Mouse (Mus musculus): ENCODE measurements at regions not wholly inside any gene's neighbourhood (a gene's known extent, or its start where the extent isn't known, plus 50 kb on each side); places are given as distances from the start of the nearest gene placed in this dataset.

DNA sequence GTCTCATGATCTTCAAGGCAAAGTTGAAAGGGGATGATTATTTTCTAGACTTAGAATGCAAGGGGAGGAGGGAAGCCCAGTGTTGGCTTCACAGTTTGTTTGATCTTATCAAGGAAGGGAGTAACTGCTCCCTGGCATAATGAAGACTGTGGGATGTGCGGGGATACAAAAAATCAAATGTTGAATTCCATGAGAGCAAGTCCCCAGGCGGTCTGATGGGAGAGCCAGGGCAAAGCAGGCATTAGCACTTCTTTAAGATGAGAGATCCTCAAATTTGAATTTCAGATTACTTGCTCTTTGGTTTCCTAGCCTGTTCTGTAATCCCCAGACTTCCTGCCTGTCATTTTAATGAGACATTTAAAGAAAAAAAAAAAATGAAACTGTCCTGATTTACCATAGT lies 525.6 kb upstream of the Man1a start:
- DNase-seq (ENCODE audit: low spot score in 2 of 2): no peak

- DNase-seq (ENCODE audit: low spot score in 2 of 2): no peak
These were observed 518.7 kb upstream of the Man1a start for GRCm38 (mm10) chr10:54595072-54595471.

GRCm38 (mm10) chr10:54558636-54559035 lies 482.2 kb upstream of the Man1a start:
- DNase-seq (ENCODE audit: low spot score in 2 of 2): no peak

GRCm38 (mm10) chr10:54551734-54552397 lies 475.5 kb upstream of the Man1a start:
- peak; percentile 7 to 15 for DNase-seq (ENCODE audit: low spot score in 2 of 2)

DNA sequence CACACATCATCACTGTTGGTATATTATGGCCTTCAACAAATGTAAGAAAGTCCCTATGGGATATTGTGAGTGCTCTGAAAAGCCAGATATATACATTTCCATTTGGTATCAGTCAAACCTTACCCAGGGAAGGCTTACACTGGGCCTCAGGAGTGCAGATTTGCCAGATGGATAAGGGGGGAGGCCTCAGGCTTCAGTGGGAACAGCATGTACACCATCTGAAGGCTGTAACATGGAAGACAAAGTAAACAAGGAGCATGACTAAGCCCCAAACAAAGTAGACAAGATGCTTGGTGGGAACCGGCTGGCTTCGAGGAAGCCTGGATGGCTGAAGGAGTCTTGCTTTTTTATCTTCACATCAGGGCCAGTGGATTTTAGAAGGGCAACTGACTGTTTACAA lies 474.3 kb upstream of the Man1a start:
- no peak for DNase-seq (ENCODE audit: low spot score in 2 of 2)

- no peak for DNase-seq (ENCODE audit: low spot score in 2 of 2)
These were observed 472.6 kb upstream of the Man1a start for GRCm38 (mm10) chr10:54548977-54549376.

DNA sequence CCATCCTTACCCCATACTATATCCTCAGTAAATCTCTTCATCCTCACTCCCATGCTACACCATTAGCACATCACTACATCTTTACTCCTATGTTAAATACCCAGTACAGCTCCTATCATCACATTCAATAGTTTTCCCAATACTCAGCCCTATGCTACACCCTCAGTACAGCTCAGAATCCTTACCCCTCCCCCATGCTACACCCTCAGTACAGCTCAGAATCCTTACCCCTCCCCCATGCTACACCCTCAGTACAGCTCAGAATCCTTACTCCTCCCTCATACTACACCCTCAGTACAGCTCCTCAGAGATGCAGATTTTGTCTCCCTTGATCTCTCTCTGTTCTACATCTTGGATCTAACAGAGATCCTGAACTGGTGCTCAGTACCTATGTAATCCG lies 472.1 kb upstream of the Man1a start:
- no peak for DNase-seq (ENCODE audit: low spot score in 2 of 2)

- DNase-seq (ENCODE audit: low spot score in 2 of 2): no peak
These were observed 456.2 kb upstream of the Man1a start for GRCm38 (mm10) chr10:54532581-54532980.

GRCm38 (mm10) chr10:54510776-54511175 lies 434.4 kb upstream of the Man1a start:
- no peak for DNase-seq (ENCODE audit: low spot score in 2 of 2)

- no peak for DNase-seq (ENCODE audit: low spot score in 2 of 2)
These were observed 433.4 kb upstream of the Man1a start for GRCm38 (mm10) chr10:54509766-54510165.

Measured in frontal cortex, postnatal 14 days (tissue).